ENCODE assay signal across 9 mouse cellular contexts in genomic region chr11:103198911-103199803, GRCm38 (mm10). TPM values are rescaled to one million over a fixed set of nuclear protein-coding genes. Genes with fewer than 3 reads are reported as not detected.
DNase-seq lines count a peak whose midpoint lies in the region; ATAC-seq lines count a peak whose summit lies in the region.
"Had no signal": no experiment of that assay in that cellular context is flagged by ENCODE, and none has a peak within 500 bp of the region (broad histone marks: within the 10 kb centered on the region; RNA-seq: fewer than 3 reads in every experiment).

No protein-coding gene starts in this region.

- H3K36me3 ChIP-seq in intestine, embryonic 15.5 days = no peaks in the 10 kb centered on the region
- H3K36me3 ChIP-seq in limb, embryonic 13.5 days = no peaks in the 10 kb centered on the region
- 0 out of 2 replicates have a peak, but pooled peaks cover 5% of the 10 kb centered on the region for H3K36me3 ChIP-seq in neural tube, embryonic 13.5 days

- no peaks in the 10 kb centered on the region for H3K9me3 ChIP-seq in intestine, embryonic 15.5 days
- no peaks in the 10 kb centered on the region for H3K9me3 ChIP-seq in limb, embryonic 13.5 days
- no peaks in the 10 kb centered on the region for H3K9me3 ChIP-seq in neural tube, embryonic 13.5 days

- H3K9ac ChIP-seq in intestine, embryonic 15.5 days = peak overlapping the region; percentile 56
- peak overlapping the region; percentile 54 for H3K9ac ChIP-seq in limb, embryonic 13.5 days
- peak overlapping the region; percentile 70 for H3K9ac ChIP-seq in neural tube, embryonic 13.5 days

- peak; percentile 68 to 81 for DNase-seq in adrenal gland, adult (ENCODE audit: inconsistent age in 2 of 2, low spot score in 1 of 2)
- DNase-seq in adrenal gland, adult 8-10 months = no peak
- DNase-seq in cerebellum, adult 8-10 months = peak; percentile 88
- peak; percentile 58 to 88 for DNase-seq in frontal cortex, adult 2 months (ENCODE audit: extremely low spot score in 1 of 2, low spot score in 1 of 2)

- peaks cover 20% of the 10 kb centered on the region for H3K4me1 ChIP-seq in intestine, embryonic 15.5 days (replicated peaks)
- H3K4me1 ChIP-seq in limb, embryonic 13.5 days = peaks cover 30% of the 10 kb centered on the region
- H3K4me1 ChIP-seq in neural tube, embryonic 13.5 days (replicated peaks) = peaks cover 29% of the 10 kb centered on the region

- WGBS in intestine, embryonic 15.5 days = 2% methylated on average over 59 of the region's 59 CpGs
- whole genome bisulfite sequencing in limb, embryonic 13.5 days = under 1% methylated on average over 55 of the region's 59 CpGs
- 2% methylated on average over 57 of the region's 59 CpGs for WGBS in neural tube, embryonic 13.5 days

- ATAC-seq in intestine, embryonic 15.5 days = peak; percentile 69
- peak; percentile 43; the same call in 1 of the 2 replicates for ATAC-seq in limb, embryonic 13.5 days (ENCODE audit: low FRiP score, low read depth)
- ATAC-seq in neural tube, embryonic 13.5 days (ENCODE audit: low read depth) = peak; percentile 76
- ATAC-seq in megakaryocyte progenitor cell, adult 5-6 weeks (replicated peaks; ENCODE audit: poor library complexity) = no peak

- H3K27ac ChIP-seq in intestine, embryonic 15.5 days = no peak overlapping the region
- no peak overlapping the region for H3K27ac ChIP-seq in limb, embryonic 13.5 days
- no peak overlapping the region for H3K27ac ChIP-seq in neural tube, embryonic 13.5 days (replicated peaks)

- peak overlapping the region; percentile 50 for H3K4me3 ChIP-seq in intestine, embryonic 15.5 days (replicated peaks)
- peak overlapping the region; percentile 50 for H3K4me3 ChIP-seq in limb, embryonic 13.5 days
- peak overlapping the region; percentile 47 for H3K4me3 ChIP-seq in neural tube, embryonic 13.5 days
- H3K4me3 ChIP-seq: myocyte had no signal

- peak overlapping the region; percentile 93 for H3K4me2 ChIP-seq in intestine, embryonic 15.5 days (replicated peaks)
- H3K4me2 ChIP-seq in limb, embryonic 13.5 days (replicated peaks) = peak overlapping the region; percentile 86
- H3K4me2 ChIP-seq in neural tube, embryonic 13.5 days = peak overlapping the region; percentile 78

- peaks cover 53% of the 10 kb centered on the region for H3K27me3 ChIP-seq in intestine, embryonic 15.5 days (replicated peaks)
- H3K27me3 ChIP-seq in limb, embryonic 13.5 days = peaks cover 79% of the 10 kb centered on the region
- peaks cover 80% of the 10 kb centered on the region for H3K27me3 ChIP-seq in neural tube, embryonic 13.5 days

RNA-seq across cellular contexts. Expression of gene 1700023F06Rik, which starts 9.2 kb away (rescaled TPM):
- under 1 TPM in 3 of 4 experiments, not detected in 1; 0.27 to 0.83 (median 0.66) TPM for total RNA-seq in adrenal gland, adult 8-10 months (2022)
- 5.3 and 6.0 TPM in 2 replicates for polyA plus RNA-seq in frontal cortex, adult 2 months (2012; rRNA removed)
- 0.73 and 1.0 TPM in 2 replicates for polyA plus RNA-seq in intestine, embryonic 15.5 days (2015; fragmentation: Nextera tagmentation; extraction: Ambion mirVana)
- polyA plus RNA-seq in limb, embryonic 13.5 days (2015; fragmentation: Nextera tagmentation; extraction: Ambion mirVana) = 0.55 and 0.61 TPM in 2 replicates
- polyA plus RNA-seq in neural tube, embryonic 13.5 days (2015; fragmentation: Nextera tagmentation; extraction: Ambion mirVana) = 0.72 and 0.95 TPM in 2 replicates
- 0.32 TPM in 1 of 2 replicates, not detected in the other for total RNA-seq in megakaryocyte progenitor cell, adult 5-6 weeks (2015)
- not detected in 2 replicates for total RNA-seq in megakaryocyte progenitor cell, adult 5-6 weeks (2017)
- polyA plus RNA-seq: myocyte had no signal

RNA-seq across cellular contexts. Expression of gene Spata32, which starts 19.1 kb away (rescaled TPM):
- total RNA-seq in adrenal gland, adult 8-10 months (2022) = not detected
- 1.4 and 1.5 TPM in 2 replicates for polyA plus RNA-seq in frontal cortex, adult 2 months (2012; rRNA removed)
- polyA plus RNA-seq in intestine, embryonic 15.5 days (2015; fragmentation: Nextera tagmentation; extraction: Ambion mirVana) = not detected in 2 replicates
- not detected in 2 replicates for polyA plus RNA-seq in limb, embryonic 13.5 days (2015; fragmentation: Nextera tagmentation; extraction: Ambion mirVana)
- 0.17 and 0.28 TPM in 2 replicates for polyA plus RNA-seq in neural tube, embryonic 13.5 days (2015; fragmentation: Nextera tagmentation; extraction: Ambion mirVana)
- total RNA-seq in megakaryocyte progenitor cell, adult 5-6 weeks (2015) = not detected in 2 replicates
- total RNA-seq in megakaryocyte progenitor cell, adult 5-6 weeks (2017) = not detected in 2 replicates

RNA-seq across cellular contexts. Expression of gene Fmnl1, which starts 28.2 kb away (rescaled TPM):
- total RNA-seq in adrenal gland, adult 8-10 months (2022) = 10 to 100 TPM; 29.3 to 40.6 (median 30.6) TPM
- polyA plus RNA-seq in frontal cortex, adult 2 months (2012; rRNA removed) = 76.2 and 85.2 TPM in 2 replicates
- 2.0 and 2.2 TPM in 2 replicates for polyA plus RNA-seq in intestine, embryonic 15.5 days (2015; fragmentation: Nextera tagmentation; extraction: Ambion mirVana)
- 1.1 and 1.2 TPM in 2 replicates for polyA plus RNA-seq in limb, embryonic 13.5 days (2015; fragmentation: Nextera tagmentation; extraction: Ambion mirVana)
- polyA plus RNA-seq in neural tube, embryonic 13.5 days (2015; fragmentation: Nextera tagmentation; extraction: Ambion mirVana) = 3.0 and 4.2 TPM in 2 replicates
- 74.3 and 76.3 TPM in 2 replicates for total RNA-seq in megakaryocyte progenitor cell, adult 5-6 weeks (2015)
- total RNA-seq in megakaryocyte progenitor cell, adult 5-6 weeks (2017) = 17.3 and 36.5 TPM in 2 replicates

Comparison
In these comparisons a context has a peak if more than half of its experiments do, and no peak if none do; other contexts are left out.
1. RNA of gene Fmnl1, which starts 28.2 kb away (polyA plus RNA-seq): 76.2 to 85.2 TPM in frontal cortex, adult 2 months; 3.0 to 4.2 TPM in neural tube, embryonic 13.5 days, 2.0 to 2.2 TPM in intestine, embryonic 15.5 days and 1.1 to 1.2 TPM in limb, embryonic 13.5 days; every median in the first group is over 10 times any median in the second.
2. Peak in every context shown above with its lines, with median percentiles within 50 percentile points of each other: H3K4me2 ChIP-seq, H3K4me3 ChIP-seq and H3K9ac ChIP-seq.